Mouse (Mus musculus): Measurements from ENCODE around the gene Ntsr2. TPM values are rescaled to one million over a fixed set of nuclear protein-coding genes. Genes with fewer than 3 reads are reported as not detected.

The Ntsr2 gene
- polyA plus RNA-seq, 1 experiment from 2014 or later: not detected

GRCm38 (mm10) chr12:16630152-16630865, 22.9 kb upstream of the Ntsr2 start:
- ATAC-seq (replicated peaks; ENCODE audit: insufficient number of reproducible peaks, low FRiP score, low TSS enrichment): no peak

GRCm38 (mm10) chr12:16630866-16631185, 22.4 kb upstream of the Ntsr2 start:
- Histone ChIP-seq H3K4me2 (no peak overlapping the region), H3K27ac (ENCODE audit: low read depth, low read length) (no peak overlapping the region), H3K36me3 (ENCODE audit: control insufficient read depth, insufficient read depth, low read length) (no peaks in the 10 kb centered on the region), H3K27me3 (ENCODE audit: control insufficient read depth, insufficient read depth, low read length) (no peaks in the 10 kb centered on the region), H3K9me3 (replicated peaks; ENCODE audit: control insufficient read depth, low read length) (no peaks in the 10 kb centered on the region), H3K9ac (ENCODE audit: low read depth, low read length) (no peak overlapping the region), H3K4me1 (ENCODE audit: control insufficient read depth, insufficient read depth, low read length) (no peaks in the 10 kb centered on the region), H3K4me3 (ENCODE audit: low read depth, low read length) (no peak overlapping the region)
- no peak for ATAC-seq (replicated peaks; ENCODE audit: insufficient number of reproducible peaks, low FRiP score, low TSS enrichment)
- WGBS (ENCODE audit: insufficient replicate concordance): 92% methylated on average over 1 of the region's 1 CpGs

More at GRCm38 (mm10) chr12:16630152-16630865, 22.9 kb upstream of the Ntsr2 start:
- no peaks in the 10 kb centered on the region for H3K27me3 ChIP-seq (ENCODE audit: control insufficient read depth, insufficient read depth, low read length)
- no peaks in the 10 kb centered on the region for H3K4me1 ChIP-seq (ENCODE audit: control insufficient read depth, insufficient read depth, low read length)
- H3K9me3 ChIP-seq (replicated peaks; ENCODE audit: control insufficient read depth, low read length): no peaks in the 10 kb centered on the region
- 70% methylated on average over 7 of the region's 7 CpGs for WGBS (ENCODE audit: insufficient replicate concordance)
- H3K9ac ChIP-seq (ENCODE audit: low read depth, low read length): no peak overlapping the region
- H3K36me3 ChIP-seq (ENCODE audit: control insufficient read depth, insufficient read depth, low read length): no peaks in the 10 kb centered on the region
- no peak overlapping the region for H3K4me3 ChIP-seq (ENCODE audit: low read depth, low read length)
- H3K4me2 ChIP-seq: no peak overlapping the region
- no peak overlapping the region for H3K27ac ChIP-seq (ENCODE audit: low read depth, low read length)

DNA sequence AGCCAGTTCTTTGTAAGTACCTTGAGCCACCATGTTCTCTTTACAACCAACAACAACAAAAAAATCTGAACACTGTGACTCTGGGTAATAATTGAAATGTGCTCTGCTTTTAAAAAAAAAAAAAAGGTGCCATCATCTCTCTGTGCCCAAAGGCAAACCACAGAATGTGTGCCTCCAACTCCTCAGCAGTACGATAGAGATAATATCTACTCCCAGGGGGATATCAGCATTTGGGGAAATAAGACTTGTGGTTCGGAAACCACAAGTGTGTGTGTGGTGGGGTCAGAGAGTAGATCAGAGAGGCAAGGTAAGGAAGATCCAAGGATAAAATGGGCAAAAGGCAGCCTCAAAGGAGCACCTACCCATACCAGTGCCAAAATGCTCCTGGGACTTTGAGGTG, 21.8 kb upstream of the Ntsr2 start:
- Histone ChIP-seq H3K9me3 (replicated peaks; ENCODE audit: control insufficient read depth, low read length) (no peaks in the 10 kb centered on the region), H3K36me3 (ENCODE audit: control insufficient read depth, insufficient read depth, low read length) (no peaks in the 10 kb centered on the region), H3K4me2 (no peak overlapping the region), H3K9ac (ENCODE audit: low read depth, low read length) (no peak overlapping the region), H3K27me3 (ENCODE audit: control insufficient read depth, insufficient read depth, low read length) (no peaks in the 10 kb centered on the region), H3K4me1 (ENCODE audit: control insufficient read depth, insufficient read depth, low read length) (no peaks in the 10 kb centered on the region), H3K27ac (ENCODE audit: low read depth, low read length) (no peak overlapping the region), H3K4me3 (ENCODE audit: low read depth, low read length) (no peak overlapping the region)
- 65% methylated on average over 2 of the region's 2 CpGs for WGBS (ENCODE audit: insufficient replicate concordance)
- no peak for ATAC-seq (replicated peaks; ENCODE audit: insufficient number of reproducible peaks, low FRiP score, low TSS enrichment)

DNA sequence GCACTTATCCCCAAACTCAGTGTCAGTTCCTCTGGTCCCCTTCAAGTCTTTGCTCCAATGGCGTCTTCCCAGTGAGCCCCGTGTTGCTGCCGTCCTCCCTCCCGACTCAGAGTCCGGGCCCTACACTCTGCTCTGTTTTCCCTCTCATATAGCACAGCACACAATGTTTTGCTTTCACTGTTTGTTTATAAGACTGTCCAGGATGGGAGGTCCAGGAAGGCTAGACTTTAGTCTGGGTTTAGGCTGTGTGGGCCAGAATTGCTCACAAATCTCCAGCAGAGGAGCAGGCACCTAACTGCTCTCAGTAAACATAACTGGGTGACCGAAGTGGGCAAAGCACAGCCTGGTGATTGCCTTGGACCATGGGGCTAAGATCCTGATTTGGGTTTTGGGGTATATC, 19.9 kb upstream of the Ntsr2 start:
- Histone ChIP-seq H3K27ac (ENCODE audit: low read depth, low read length) (no peak overlapping the region), H3K36me3 (ENCODE audit: control insufficient read depth, insufficient read depth, low read length) (no peaks in the 10 kb centered on the region), H3K4me2 (no peak overlapping the region), H3K4me3 (ENCODE audit: low read depth, low read length) (no peak overlapping the region), H3K27me3 (ENCODE audit: control insufficient read depth, insufficient read depth, low read length) (no peaks in the 10 kb centered on the region), H3K9ac (ENCODE audit: low read depth, low read length) (no peak overlapping the region), H3K4me1 (ENCODE audit: control insufficient read depth, insufficient read depth, low read length) (no peaks in the 10 kb centered on the region), H3K9me3 (replicated peaks; ENCODE audit: control insufficient read depth, low read length) (no peaks in the 10 kb centered on the region)
- ATAC-seq (replicated peaks; ENCODE audit: insufficient number of reproducible peaks, low FRiP score, low TSS enrichment): no peak
- 75% methylated on average over 6 of the region's 6 CpGs for WGBS (ENCODE audit: insufficient replicate concordance)

DNA sequence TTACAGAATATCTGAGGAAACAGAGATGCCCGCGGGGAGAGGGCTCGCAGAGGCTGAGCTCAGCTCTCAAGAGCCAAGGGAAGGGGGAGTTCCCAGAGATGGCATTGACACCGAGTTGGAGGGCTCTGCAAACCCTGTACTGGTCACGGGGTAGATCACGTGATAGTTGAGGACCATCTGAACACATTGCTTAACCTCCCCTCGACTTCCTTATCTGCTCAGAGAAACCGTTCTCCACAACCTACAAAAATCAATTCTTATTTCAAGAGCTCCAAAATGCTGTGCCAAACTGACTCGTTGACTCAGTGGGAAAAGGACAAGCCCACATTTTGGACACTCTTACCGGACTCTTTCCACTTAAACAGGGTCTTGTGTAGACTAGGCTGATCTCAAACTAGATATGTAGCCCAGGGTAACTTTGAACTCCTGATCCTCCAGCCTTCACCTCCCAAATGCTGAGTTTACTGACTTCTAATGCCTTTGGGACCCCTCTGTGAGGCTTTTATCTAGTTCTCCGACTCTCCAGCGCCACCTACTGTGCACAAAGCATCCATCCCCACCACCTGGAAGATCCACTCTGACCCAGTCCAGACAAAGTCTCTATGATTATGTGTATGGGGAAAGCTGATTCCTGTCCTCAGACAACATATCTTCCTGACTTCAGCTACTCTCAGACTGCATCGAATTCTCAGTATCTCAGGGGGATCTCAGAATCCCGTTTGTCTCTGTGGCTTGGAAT, 18.9 kb upstream of the Ntsr2 start:
- Histone ChIP-seq H3K36me3 (ENCODE audit: control insufficient read depth, insufficient read depth, low read length) (no peaks in the 10 kb centered on the region), H3K27me3 (ENCODE audit: control insufficient read depth, insufficient read depth, low read length) (no peaks in the 10 kb centered on the region), H3K9me3 (replicated peaks; ENCODE audit: control insufficient read depth, low read length) (no peaks in the 10 kb centered on the region), H3K4me2 (no peak overlapping the region), H3K27ac (ENCODE audit: low read depth, low read length) (no peak overlapping the region), H3K9ac (ENCODE audit: low read depth, low read length) (no peak overlapping the region), H3K4me3 (ENCODE audit: low read depth, low read length) (no peak overlapping the region), H3K4me1 (ENCODE audit: control insufficient read depth, insufficient read depth, low read length) (no peaks in the 10 kb centered on the region)
- no peak for ATAC-seq (replicated peaks; ENCODE audit: insufficient number of reproducible peaks, low FRiP score, low TSS enrichment)
- 50% methylated on average over 14 of the region's 14 CpGs for WGBS (ENCODE audit: insufficient replicate concordance)

DNA sequence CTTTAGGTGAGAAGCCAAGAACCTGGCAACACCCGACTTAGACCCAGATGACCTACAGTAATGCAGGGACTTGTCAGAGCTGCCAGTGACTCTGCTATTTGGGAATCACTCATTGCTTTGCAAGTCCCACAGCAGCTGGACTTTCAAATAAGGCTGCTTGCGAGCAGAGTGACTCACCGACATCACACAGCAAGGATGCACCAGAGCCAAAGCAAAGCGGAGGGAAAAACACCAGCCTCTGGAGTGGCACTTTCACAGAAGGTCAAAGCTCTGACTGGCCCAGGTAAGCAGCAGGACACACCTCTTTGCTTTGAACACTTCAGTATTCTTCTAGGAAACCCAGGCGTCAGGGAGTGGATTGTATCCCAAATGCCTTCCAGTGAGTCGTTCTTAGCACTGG, 17.4 kb upstream of the Ntsr2 start:
- Histone ChIP-seq H3K4me3 (ENCODE audit: low read depth, low read length) (no peak overlapping the region), H3K4me1 (ENCODE audit: control insufficient read depth, insufficient read depth, low read length) (no peaks in the 10 kb centered on the region), H3K27ac (ENCODE audit: low read depth, low read length) (no peak overlapping the region), H3K4me2 (no peak overlapping the region), H3K9me3 (replicated peaks; ENCODE audit: control insufficient read depth, low read length) (no peaks in the 10 kb centered on the region), H3K36me3 (ENCODE audit: control insufficient read depth, insufficient read depth, low read length) (no peaks in the 10 kb centered on the region), H3K27me3 (ENCODE audit: control insufficient read depth, insufficient read depth, low read length) (no peaks in the 10 kb centered on the region), H3K9ac (ENCODE audit: low read depth, low read length) (no peak overlapping the region)
- WGBS (ENCODE audit: insufficient replicate concordance): 62% methylated on average over 6 of the region's 6 CpGs
- no peak for ATAC-seq (replicated peaks; ENCODE audit: insufficient number of reproducible peaks, low FRiP score, low TSS enrichment)

GRCm38 (mm10) chr12:16639078-16639771, 14.0 kb upstream of the Ntsr2 start:
- no peaks in the 10 kb centered on the region for H3K27me3 ChIP-seq (ENCODE audit: control insufficient read depth, insufficient read depth, low read length)
- H3K9ac ChIP-seq (ENCODE audit: low read depth, low read length): no peak overlapping the region
- 0 out of 2 replicates have a peak overlapping the region, but pooled peaks have one; percentile 1 for H3K4me2 ChIP-seq
- no peak overlapping the region for H3K4me3 ChIP-seq (ENCODE audit: low read depth, low read length)
- H3K9me3 ChIP-seq (replicated peaks; ENCODE audit: control insufficient read depth, low read length): no peaks in the 10 kb centered on the region
- H3K4me1 ChIP-seq (ENCODE audit: control insufficient read depth, insufficient read depth, low read length): peaks cover 6% of the 10 kb centered on the region
- ATAC-seq (replicated peaks; ENCODE audit: insufficient number of reproducible peaks, low FRiP score, low TSS enrichment): no peak
- WGBS (ENCODE audit: insufficient replicate concordance): 53% methylated on average over 12 of the region's 12 CpGs
- H3K36me3 ChIP-seq (ENCODE audit: control insufficient read depth, insufficient read depth, low read length): no peaks in the 10 kb centered on the region
- no peak overlapping the region for H3K27ac ChIP-seq (ENCODE audit: low read depth, low read length)

- H3K9ac ChIP-seq (ENCODE audit: low read depth, low read length): no peak overlapping the region
- no peak overlapping the region for H3K27ac ChIP-seq (ENCODE audit: low read depth, low read length)
- H3K4me1 ChIP-seq (ENCODE audit: control insufficient read depth, insufficient read depth, low read length): peaks cover 6% of the 10 kb centered on the region
- H3K9me3 ChIP-seq (replicated peaks; ENCODE audit: control insufficient read depth, low read length): no peaks in the 10 kb centered on the region
- H3K4me3 ChIP-seq (ENCODE audit: low read depth, low read length): no peak overlapping the region
- no peak overlapping the region for H3K4me2 ChIP-seq
- WGBS (ENCODE audit: insufficient replicate concordance): 81% methylated on average over 6 of the region's 6 CpGs
- no peak for ATAC-seq (replicated peaks; ENCODE audit: insufficient number of reproducible peaks, low FRiP score, low TSS enrichment)
- no peaks in the 10 kb centered on the region for H3K27me3 ChIP-seq (ENCODE audit: control insufficient read depth, insufficient read depth, low read length)
- no peaks in the 10 kb centered on the region for H3K36me3 ChIP-seq (ENCODE audit: control insufficient read depth, insufficient read depth, low read length)
Measured at GRCm38 (mm10) chr12:16640075-16640474, 13.1 kb upstream of the Ntsr2 start.

All from heart, embryonic 11.5 days (tissue).